Mouse (Mus musculus) MEL-GATA-1-ER (cell line): ENCODE data around the gene Ddx31.
A peak's percentile ranks its signal among the peaks of the same experiment; 100 is the strongest.

ENCODE experiments used
- DNase-seq: peaks from one replicate; pipeline ENCODE4 v3.0.0-alpha.2; 2012; ENCODE audit warnings: low read depth; ENCODE audit errors: extremely low read depth

Gene Ddx31

DNA sequence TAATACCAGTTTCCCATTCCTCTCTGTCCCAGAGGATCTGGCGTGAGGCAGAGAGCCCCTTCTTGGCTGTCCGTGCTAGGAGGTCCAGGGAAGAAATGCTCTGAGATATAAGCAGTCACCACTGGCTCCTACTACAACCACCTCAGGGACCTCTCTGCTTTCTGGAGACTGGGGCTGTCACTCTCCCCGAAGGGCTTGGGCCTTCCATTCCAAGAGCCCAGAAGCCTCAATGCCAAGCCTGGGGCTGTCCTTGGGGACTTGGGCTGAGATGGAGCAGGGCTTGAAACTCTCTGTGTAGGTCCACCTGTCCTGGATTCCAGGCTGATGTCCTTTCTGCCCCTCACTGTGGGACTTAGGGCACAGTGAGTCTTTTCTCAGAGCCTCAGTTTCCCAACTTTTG is 70.7 kb downstream of the Ddx31 start:
- no peak for DNase-seq

GRCm38 (mm10) chr2:28911331-28912038 is 71.3 kb downstream of the Ddx31 start:
- DNase-seq = no peak

DNA sequence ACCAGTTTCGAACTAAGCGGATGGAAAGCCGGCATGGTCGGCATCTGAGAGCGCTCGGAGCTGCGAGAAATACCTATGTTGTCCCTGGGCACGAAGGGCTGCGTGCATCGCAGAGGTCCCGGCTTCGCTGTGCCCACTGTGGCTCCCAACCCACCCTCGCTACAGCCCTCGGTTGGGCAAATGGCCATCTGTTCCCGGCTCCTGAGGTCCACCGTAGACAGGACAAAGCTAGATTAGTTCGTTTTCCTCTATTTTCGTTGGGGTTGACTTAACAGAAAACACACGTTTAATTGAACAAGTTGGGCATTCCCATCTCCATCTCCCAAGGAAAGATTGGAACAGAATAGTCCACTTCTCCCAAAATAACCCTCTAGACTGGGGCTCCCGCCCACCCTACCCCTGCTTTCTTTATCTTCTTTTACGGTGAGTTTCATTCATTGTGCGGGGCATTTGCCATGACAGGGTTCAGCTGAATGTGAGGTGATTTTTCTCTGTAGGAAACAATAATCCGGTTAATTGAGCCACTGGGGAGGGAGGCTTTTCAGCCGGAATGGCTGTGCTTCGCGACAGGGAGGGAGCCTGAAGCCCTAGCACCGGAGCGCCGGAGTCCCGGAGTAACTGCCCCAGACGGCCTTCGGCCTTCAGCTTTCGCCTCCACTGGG is 72.0 kb downstream of the Ddx31 start:
- no peak for DNase-seq

GRCm38 (mm10) chr2:28912961-28913360 is 72.8 kb downstream of the Ddx31 start:
- DNase-seq = no peak

DNA sequence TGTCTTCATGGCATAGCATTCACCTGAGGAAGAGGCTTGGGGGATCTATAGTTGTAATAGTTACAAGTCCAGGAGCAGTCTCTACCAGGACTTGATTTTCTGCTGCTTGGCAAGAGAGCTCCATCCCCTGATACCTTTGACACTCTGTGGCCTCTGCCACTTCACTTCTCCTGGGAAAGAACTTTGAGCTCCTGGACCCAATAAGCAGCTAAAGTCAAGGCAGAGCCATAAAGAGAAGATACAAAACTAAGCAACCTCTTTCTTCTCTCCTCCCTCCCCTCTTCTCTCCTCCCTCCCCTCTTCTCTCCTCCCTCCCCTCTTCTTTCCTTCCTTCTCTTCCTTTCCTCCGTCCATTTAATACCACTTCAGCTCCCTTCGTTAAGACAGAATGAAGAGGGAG is 73.9 kb downstream of the Ddx31 start:
- no peak for DNase-seq

DNA sequence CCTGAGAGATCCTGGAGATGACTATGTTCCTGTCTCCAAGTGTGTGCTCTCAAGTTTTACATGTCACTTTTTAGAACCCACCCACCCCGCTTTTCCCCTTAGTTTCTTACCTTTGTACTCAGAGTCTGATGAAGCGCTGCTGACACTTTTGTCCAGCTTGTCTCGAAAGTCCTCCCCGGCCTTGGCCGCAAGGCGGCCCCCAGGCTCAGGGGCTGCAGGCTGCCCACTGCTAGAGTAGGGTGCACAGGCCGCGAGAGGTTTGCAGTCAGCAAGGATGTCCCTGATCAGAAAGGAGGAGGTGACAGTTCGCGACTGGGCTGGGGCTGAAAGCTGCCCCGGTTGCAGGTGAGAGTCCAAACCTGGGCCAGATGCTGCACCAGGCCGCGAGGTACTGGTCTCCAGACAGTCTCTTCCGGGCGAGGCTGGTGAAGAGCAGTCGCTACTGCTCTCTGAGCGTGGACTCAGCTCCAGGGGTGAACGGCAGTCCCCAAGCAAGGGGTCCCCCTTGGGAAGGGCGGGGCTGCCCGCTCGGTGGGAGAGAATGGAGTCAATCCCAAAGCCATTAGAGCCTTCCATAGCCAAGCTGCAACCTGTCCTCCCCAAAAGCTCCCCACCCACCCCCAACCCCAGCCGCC is 75.0 kb downstream of the Ddx31 start:
- no peak for DNase-seq

DNA sequence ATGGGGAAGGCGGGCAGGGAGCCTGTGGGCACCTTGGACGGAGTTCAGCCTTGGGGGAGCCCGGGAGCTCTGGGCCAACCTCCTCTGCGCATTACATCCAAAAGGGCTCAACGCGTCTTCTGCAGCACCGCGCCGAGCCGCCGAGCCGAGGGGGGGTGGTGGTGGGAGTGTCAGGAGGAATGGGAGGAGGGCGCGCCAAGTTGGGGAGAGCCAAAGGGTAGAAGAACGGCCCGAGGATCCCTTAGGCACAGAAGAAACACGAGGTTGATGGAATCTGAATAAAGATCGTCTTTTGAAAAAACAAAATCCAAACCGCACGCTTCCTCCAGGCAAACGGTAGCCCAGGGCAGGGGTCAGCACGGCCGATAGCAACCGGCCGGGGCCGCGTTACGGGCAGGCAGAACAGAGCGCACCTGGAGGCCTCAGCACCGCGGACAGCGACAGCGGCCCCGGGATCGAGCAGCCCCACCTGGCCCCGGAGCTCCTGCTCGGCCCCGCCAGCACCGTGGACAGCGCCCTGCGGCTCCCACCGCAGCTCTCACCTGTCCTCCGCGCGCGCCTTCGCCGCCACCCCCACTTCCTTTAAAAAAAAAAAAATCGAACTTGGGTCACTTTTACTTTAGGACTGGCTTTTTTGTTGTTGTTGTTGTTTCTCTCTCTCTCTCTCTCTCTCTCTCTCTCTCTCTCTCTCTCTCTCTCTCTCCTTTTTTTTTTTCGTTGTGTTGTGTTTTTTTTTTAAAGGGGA is 75.7 kb downstream of the Ddx31 start:
- DNase-seq = no peak

- no peak for DNase-seq
Measured at GRCm38 (mm10) chr2:28916513-28916865, 76.3 kb downstream of the Ddx31 start, which contains the start of gene Barhl1. Barhl1 (minus strand) TSS chr2:28916668.

GRCm38 (mm10) chr2:28917156-28917517 is 76.9 kb downstream of the Ddx31 start:
- no peak for DNase-seq

DNA sequence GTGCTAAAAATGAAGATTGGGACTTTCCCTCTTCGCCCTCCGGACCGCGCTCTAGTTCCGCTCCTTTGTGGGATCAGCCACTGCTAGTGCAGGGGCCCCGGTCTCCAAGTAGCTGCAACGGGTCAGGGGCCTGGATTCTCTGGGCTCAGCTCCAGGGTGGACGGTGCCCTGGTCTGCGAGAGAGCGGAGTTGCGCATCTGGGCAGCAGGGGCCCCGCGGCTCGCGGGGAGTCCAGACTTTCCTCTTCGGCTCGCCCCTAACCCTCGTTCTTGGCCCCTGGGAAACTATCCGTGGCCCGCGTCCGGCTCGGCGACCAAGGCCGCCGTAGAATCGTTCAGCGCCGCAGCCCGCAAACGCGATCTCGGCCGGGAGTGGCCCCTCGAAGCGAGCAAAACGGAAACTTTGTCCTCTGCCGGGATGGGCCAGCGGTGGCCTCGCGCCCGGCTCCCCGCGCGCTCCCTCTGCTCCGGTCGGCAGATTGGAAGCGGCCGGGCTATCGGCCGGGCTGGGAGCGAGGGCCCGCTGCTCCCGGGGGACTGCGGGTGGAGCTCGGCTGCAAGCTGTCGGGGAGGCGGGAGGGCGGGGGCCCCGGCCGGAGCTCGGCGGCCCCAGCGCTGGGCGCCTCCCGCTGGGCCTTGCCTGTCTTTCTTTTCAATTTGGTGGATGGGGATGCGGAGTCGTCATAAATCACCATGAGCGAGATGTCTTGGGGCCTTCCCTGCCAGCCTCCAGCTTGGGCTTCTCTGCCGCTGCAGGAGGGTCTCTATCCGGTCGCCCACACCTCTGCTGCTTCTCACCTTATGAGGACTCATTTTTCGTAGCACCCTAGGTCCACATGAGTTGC is 77.5 kb downstream of the Ddx31 start:
- no peak for DNase-seq

DNA sequence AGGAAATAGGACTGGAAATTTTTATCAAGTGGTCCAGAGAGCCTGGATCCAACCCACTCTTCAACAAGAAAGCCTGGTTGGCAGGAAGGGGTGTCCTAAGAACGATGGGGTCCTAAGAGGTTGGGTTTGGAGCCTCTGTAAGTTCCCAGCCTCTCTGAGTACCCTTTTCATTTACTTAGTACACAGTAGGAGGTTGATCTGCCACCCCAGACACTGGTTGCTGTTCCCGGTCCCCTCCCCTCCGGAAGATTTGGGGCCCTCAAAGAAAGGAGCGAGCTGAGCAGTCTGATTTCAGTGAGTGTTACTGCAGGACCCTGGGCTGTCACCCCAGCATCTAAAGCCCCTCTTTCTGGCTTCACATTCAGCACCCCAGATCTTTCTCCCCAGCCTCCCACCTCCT is 78.8 kb downstream of the Ddx31 start:
- DNase-seq = no peak

GRCm38 (mm10) chr2:28923912-28924311 is 83.7 kb downstream of the Ddx31 start:
- DNase-seq = peak; percentile 26

DNA sequence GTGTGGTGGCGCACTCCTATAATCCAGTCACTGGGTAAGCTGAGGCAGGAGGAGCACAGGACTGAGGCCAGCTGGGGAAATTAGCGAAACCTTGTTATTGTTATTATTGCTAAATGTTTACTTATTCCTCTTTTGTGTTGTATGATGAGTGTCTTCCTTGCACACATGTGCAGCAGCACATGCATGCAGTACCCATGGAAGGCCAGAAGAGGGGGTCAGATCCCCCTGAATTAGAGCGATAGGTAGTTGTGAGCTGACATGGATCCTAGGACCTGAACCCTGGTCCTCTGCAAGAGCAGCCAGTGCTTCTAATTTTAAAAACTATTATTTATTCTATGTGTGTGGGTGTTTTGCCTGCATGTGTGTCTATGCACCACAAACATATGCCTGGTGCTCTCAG is 90.4 kb downstream of the Ddx31 start:
- DNase-seq = peak; percentile 4

GRCm38 (mm10) chr2:28938997-28939396 is 98.8 kb downstream of the Ddx31 start:
- DNase-seq = no peak

DNA sequence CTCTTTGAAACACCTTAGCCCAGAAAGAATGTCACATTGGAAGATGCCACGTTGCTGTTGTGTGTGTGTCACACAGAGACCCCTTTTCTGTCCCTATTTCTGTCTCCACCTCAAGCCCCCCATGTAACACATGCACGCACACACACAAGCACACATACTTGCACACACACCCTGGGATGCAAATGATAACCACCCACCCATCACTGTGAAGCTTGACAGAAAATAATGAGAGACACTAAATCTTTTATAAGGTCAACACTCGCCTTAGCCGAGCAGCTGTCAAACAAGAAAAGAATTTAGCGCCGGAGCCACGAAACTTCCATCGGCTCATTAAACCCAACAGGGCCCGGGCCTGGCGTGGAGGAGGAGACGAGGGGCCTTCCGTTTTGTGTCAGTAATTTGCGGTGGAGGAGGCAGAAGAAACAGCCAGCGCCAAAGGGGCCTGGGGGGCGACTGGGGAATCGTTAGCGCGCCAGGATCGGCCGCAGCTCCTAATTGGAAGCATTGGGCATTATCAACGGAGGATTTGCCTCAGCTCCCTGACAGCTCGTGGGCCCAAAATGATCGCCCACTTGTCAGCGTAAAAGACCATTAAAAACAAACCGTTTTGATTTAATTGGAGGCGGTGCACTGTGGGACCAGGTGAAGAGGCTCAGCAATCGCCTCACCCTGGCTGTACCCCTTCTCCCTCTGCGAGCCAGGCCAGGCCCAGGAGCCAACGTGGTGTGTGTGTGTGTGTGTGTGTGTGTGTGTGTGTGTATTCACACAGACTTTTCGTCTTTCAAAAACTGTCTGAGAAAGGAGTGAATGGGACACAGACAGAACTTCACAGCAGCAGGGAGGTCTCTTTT is 103.7 kb downstream of the Ddx31 start:
- DNase-seq = no peak

- DNase-seq = no peak
Measured at GRCm38 (mm10) chr2:28945388-28945787, 105.2 kb downstream of the Ddx31 start.

GRCm38 (mm10) chr2:28946312-28946711 is 106.1 kb downstream of the Ddx31 start:
- no peak for DNase-seq

- no peak for DNase-seq
Measured at GRCm38 (mm10) chr2:28952981-28953380, 112.8 kb downstream of the Ddx31 start.

DNA sequence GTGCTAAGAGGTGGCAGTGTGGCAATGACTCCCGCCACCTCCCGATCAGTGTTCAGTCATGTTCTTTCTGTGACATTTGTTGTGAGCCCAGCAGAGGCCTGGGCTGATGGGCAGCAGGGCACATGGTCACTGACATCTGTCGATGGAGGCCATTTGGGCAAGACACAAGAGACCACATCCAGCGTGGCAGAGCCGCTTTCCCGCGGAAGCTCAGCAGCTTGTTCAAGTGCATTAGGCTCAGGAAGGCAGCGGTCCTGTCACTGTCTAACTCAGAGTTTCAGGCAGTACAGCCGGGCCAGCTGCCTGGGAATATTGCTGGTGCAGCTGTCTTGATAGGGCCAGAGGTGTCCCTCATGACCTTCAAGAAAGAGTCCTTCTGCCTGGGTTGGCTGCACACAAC is 114.4 kb downstream of the Ddx31 start:
- DNase-seq = no peak
